Mouse (Mus musculus) forebrain, embryonic 11.5 days (tissue): ENCODE measurements around the gene Tmem131. TPM values are rescaled to one million over a fixed set of nuclear protein-coding genes. Genes with fewer than 3 reads are reported as not detected.

Experiments used
- ATAC-seq: fragments of 200-750 bp; cut with Nextera tagmentation; replicated peaks from 2 replicates; pipeline ENCODE4 v1.8.0; 2017; ENCODE audit warnings: moderate TSS enrichment; ENCODE audit not compliant: low FRiP score
- DNase-seq: peaks from one replicate; pipeline ENCODE4 v3.0.0-alpha.2; 2017; ENCODE audit warnings: low spot score
- H3K27ac ChIP-seq: fragments of 300-500 bp; sonication (generic); 2 replicates; pipeline ENCODE4 v1.5.1; 2014; ENCODE audit warnings: low read depth, low read length
- H3K27me3 ChIP-seq: fragments of 300-500 bp; sonication (generic); 2 replicates; pipeline ENCODE4 v1.6.1; 2014; ENCODE audit warnings: mild to moderate bottlenecking, low read length, mixed read lengths; ENCODE audit not compliant: control insufficient read depth, insufficient read depth
- H3K36me3 ChIP-seq: fragments of 300-500 bp; sonication (generic); 2 replicates; pipeline ENCODE4 v1.6.1; 2014; ENCODE audit warnings: mild to moderate bottlenecking, low read length, moderate library complexity, mixed read lengths; ENCODE audit not compliant: control insufficient read depth, insufficient read depth
- H3K4me1 ChIP-seq: fragments of 300-500 bp; sonication (generic); replicated peaks from 2 replicates; pipeline ENCODE4 v1.6.1; 2014; ENCODE audit warnings: low read length, mixed read lengths; ENCODE audit not compliant: control insufficient read depth, insufficient read depth
- H3K4me2 ChIP-seq: fragments of 300-500 bp; sonication (generic); 2 replicates; pipeline ENCODE4 v1.6.1; 2014; ENCODE audit warnings: low read depth, mild to moderate bottlenecking, low read length, moderate library complexity, mixed read lengths; ENCODE audit not compliant: severe bottlenecking
- H3K4me3 ChIP-seq: fragments of 300-500 bp; sonication (generic); 2 replicates; pipeline ENCODE4 v1.5.1; 2014; ENCODE audit warnings: low read depth, low read length
- H3K9ac ChIP-seq: fragments of 300-500 bp; sonication (generic); 2 replicates; pipeline ENCODE4 v1.6.1; 2014; ENCODE audit warnings: low read length
- H3K9me3 ChIP-seq: fragments of 300-500 bp; sonication (generic); 2 replicates; pipeline ENCODE4 v1.6.1; 2016; ENCODE audit warnings: low read length, mixed read lengths; ENCODE audit not compliant: control insufficient read depth
- WGBS: fragments of 180-500 bp; shearing (Covaris S2); extraction: QIAGEN DNeasy Blood & Tissue Kit; methylation state at CpG from one replicate; pipeline ENCODE4 v1.1.7; 2014; 5-methylcytosine and 5-hydroxymethylcytosine counted together
- polyA plus RNA-seq: library from polyadenylated mRNA; unstranded; fragments of >200 nt; fragmentation: Nextera tagmentation; extraction: Ambion mirVana; gene quantifications from 2 replicates; pipeline ENCODE4 v1.2.1, GENCODE M21; 2014

Tmem131 gene
- 21.2 and 23.3 TPM in 2 replicates for polyA plus RNA-seq

GRCm38 (mm10) chr1:36943653-36944052, at the start of gene Tmem131:
Gene Tmem131 (minus strand): TSS chr1:36943666.
- Histone ChIP-seq H3K27me3 (no peaks in the 10 kb centered on the region), H3K36me3 (no peaks in the 10 kb centered on the region), H3K4me3 (no peak within 1 kb of the TSS), H3K9me3 (no peaks in the 10 kb centered on the region), H3K4me1 (no peaks in the 10 kb centered on the region), H3K27ac (no peak within 1 kb of the TSS), H3K9ac (no peak within 1 kb of the TSS), H3K4me2 (no peak within 1 kb of the TSS)
- no peak for ATAC-seq
- 66% methylated on average over 5 of the region's 5 CpGs for WGBS
- DNase-seq, result no peak

DNA sequence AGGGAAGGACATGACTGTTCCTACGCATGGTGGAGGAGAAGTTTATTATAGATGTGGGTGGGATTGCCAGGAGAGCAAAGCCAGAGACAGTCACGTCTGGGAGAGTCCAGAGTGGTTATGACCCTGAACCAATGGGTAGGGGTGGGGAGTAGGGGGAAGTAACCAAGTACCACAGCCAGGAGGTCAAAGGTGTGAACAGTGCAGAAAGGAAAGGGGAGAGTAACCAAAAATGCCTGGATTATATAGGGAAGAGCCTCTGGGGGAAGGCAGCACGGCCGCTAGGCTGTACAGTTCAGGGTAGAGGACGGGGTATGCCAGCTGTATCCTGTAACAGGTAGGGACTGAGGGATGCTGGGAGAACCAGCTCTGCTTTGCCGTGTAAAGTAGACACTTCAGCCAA, 45.1 kb upstream of the Tmem131 start:
- Histone ChIP-seq H3K9ac (no peak overlapping the region), H3K4me2 (no peak overlapping the region), H3K4me1 (peaks cover 5% of the 10 kb centered on the region; the same call in 1 of the 2 replicates), H3K27me3 (no peaks in the 10 kb centered on the region; the same call in 1 of the 2 replicates), H3K36me3 (no peaks in the 10 kb centered on the region), H3K4me3 (no peak overlapping the region), H3K27ac (no peak overlapping the region), H3K9me3 (no peaks in the 10 kb centered on the region)
- ATAC-seq (no peak), DNase-seq (no peak)
- 86% methylated on average over 6 of the region's 6 CpGs for WGBS

GRCm38 (mm10) chr1:36988161-36988560, 44.7 kb upstream of the Tmem131 start:
- no peaks in the 10 kb centered on the region for H3K36me3 ChIP-seq
- WGBS, result 86% methylated on average over 6 of the region's 6 CpGs
- H3K4me1 ChIP-seq, result peaks cover 5% of the 10 kb centered on the region; the same call in 1 of the 2 replicates
- H3K4me3 ChIP-seq, result no peak overlapping the region
- H3K9ac ChIP-seq, result no peak overlapping the region
- H3K27me3 ChIP-seq, result no peaks in the 10 kb centered on the region; the same call in 1 of the 2 replicates
- H3K4me2 ChIP-seq, result no peak overlapping the region
- no peak overlapping the region for H3K27ac ChIP-seq
- ATAC-seq (no peak), DNase-seq (no peak)
- H3K9me3 ChIP-seq, result no peaks in the 10 kb centered on the region

GRCm38 (mm10) chr1:36987172-36988148, 44.0 kb upstream of the Tmem131 start:
- Histone ChIP-seq H3K27me3 (no peaks in the 10 kb centered on the region; the same call in 1 of the 2 replicates), H3K9ac (no peak overlapping the region), H3K27ac (no peak overlapping the region), H3K9me3 (no peaks in the 10 kb centered on the region), H3K36me3 (no peaks in the 10 kb centered on the region), H3K4me2 (no peak overlapping the region), H3K4me3 (no peak overlapping the region), H3K4me1 (peaks cover 5% of the 10 kb centered on the region; the same call in 1 of the 2 replicates)
- no peak for ATAC-seq
- WGBS, result 73% methylated on average over 10 of the region's 10 CpGs
- DNase-seq, result no peak

GRCm38 (mm10) chr1:36986396-36987160, 43.1 kb upstream of the Tmem131 start:
- Histone ChIP-seq H3K9ac (no peak overlapping the region), H3K27ac (no peak overlapping the region), H3K36me3 (no peaks in the 10 kb centered on the region), H3K4me1 (peaks cover 5% of the 10 kb centered on the region; the same call in 1 of the 2 replicates), H3K4me2 (no peak overlapping the region), H3K4me3 (no peak overlapping the region), H3K27me3 (no peaks in the 10 kb centered on the region; the same call in 1 of the 2 replicates), H3K9me3 (no peaks in the 10 kb centered on the region)
- ATAC-seq (no peak), DNase-seq (no peak)
- WGBS, result 33% methylated on average over 14 of the region's 14 CpGs

GRCm38 (mm10) chr1:36985896-36986295, 42.4 kb upstream of the Tmem131 start:
- WGBS, result 14% methylated on average over 6 of the region's 6 CpGs
- Histone ChIP-seq H3K4me2 (no peak overlapping the region), H3K9me3 (no peaks in the 10 kb centered on the region), H3K27me3 (no peaks in the 10 kb centered on the region; the same call in 1 of the 2 replicates), H3K4me3 (no peak overlapping the region), H3K9ac (no peak overlapping the region), H3K4me1 (peaks cover 5% of the 10 kb centered on the region; the same call in 1 of the 2 replicates), H3K36me3 (no peaks in the 10 kb centered on the region), H3K27ac (no peak overlapping the region)
- ATAC-seq (no peak), DNase-seq (no peak)

DNA sequence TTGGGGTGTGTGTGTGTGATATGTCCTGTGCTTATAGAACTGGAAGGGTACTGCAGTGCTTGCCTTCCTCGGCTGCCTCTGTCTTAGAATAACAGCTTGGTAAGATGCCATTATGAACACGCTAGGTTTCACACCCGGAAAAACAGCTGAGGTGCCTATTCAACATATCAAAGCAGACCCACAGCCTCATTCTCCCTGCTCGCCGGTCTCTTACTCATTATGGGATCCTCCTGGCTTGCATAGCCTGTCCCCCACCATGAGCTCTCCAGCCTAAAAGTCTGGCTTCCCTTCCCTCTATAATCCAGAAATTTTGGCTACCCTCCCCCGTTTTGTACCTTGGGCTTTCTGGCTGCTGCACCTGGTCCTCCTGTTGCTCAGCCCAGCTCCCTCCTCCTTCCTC, 40.9 kb upstream of the Tmem131 start:
- Histone ChIP-seq H3K27ac (no peak overlapping the region), H3K9ac (no peak overlapping the region), H3K4me3 (no peak overlapping the region), H3K9me3 (no peaks in the 10 kb centered on the region), H3K4me1 (peaks cover 5% of the 10 kb centered on the region; the same call in 1 of the 2 replicates), H3K4me2 (no peak overlapping the region), H3K36me3 (no peaks in the 10 kb centered on the region), H3K27me3 (no peaks in the 10 kb centered on the region; the same call in 1 of the 2 replicates)
- DNase-seq (no peak), ATAC-seq (no peak)
- 18% methylated on average over 6 of the region's 6 CpGs for WGBS

DNA sequence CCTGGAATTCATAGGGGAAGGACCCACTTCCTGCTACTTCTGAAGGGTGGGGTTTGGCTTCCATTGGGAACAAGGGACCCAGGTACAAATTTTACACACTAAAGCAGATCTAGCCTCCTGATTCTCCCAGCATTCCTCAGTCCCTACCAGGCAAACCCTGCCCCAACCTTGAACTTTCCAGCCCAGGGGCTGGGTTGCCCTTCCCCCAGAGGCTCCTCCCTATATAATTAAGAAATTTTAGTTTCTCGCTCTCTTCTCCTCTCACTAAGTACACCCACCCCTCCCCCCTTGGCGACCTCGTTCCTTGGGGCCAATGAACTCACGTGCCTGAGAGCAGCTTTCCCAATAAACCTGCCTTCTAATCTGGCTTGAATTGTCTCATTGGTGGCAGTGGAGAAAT, 40.3 kb upstream of the Tmem131 start:
- H3K9me3 ChIP-seq, result no peaks in the 10 kb centered on the region
- DNase-seq (no peak), ATAC-seq (no peak)
- H3K4me1 ChIP-seq, result peaks cover 5% of the 10 kb centered on the region; the same call in 1 of the 2 replicates
- H3K27me3 ChIP-seq, result no peaks in the 10 kb centered on the region; the same call in 1 of the 2 replicates
- H3K36me3 ChIP-seq, result no peaks in the 10 kb centered on the region
- no peak overlapping the region for H3K27ac ChIP-seq
- 31% methylated on average over 4 of the region's 4 CpGs for WGBS
- no peak overlapping the region for H3K9ac ChIP-seq
- H3K4me2 ChIP-seq, result no peak overlapping the region
- H3K4me3 ChIP-seq, result no peak overlapping the region
